Mouse (Mus musculus) CH12.LX (cell line): Measurements from ENCODE around the gene Card11.
A peak's percentile ranks its signal among the peaks of the same experiment; 100 is the strongest.

Source experiments
- CHD1 ChIP-seq: IDR thresholded peaks from 2 replicates; pipeline ENCODE4 v1.6.1; 2012; ENCODE audit warnings: low read depth, low read length, improper control_type of control experiment, inconsistent platforms
- CHD2 ChIP-seq: IDR thresholded peaks from 2 replicates; pipeline ENCODE4 v1.6.1; 2011; ENCODE audit warnings: low read length, improper control_type of control experiment
- CTCF ChIP-seq, 2 experiments: IDR thresholded peaks in 1 of 2; conservative IDR thresholded peaks in 1 of 2; 2 replicates each; pipeline ENCODE4 v1.5.1; 2011 to 2012; ENCODE audit warnings: low read depth in 2 of 2, low read length in 2 of 2, improper control_type of control experiment in 1 of 2, inconsistent platforms in 1 of 2, mild to moderate bottlenecking in 1 of 2, moderate library complexity in 1 of 2
- ELF1 ChIP-seq: IDR thresholded peaks from 2 replicates; pipeline ENCODE4 v1.6.1; 2014; ENCODE audit warnings: low read depth, mild to moderate bottlenecking, inconsistent platforms, low read length, improper control_type of control experiment
- EP300 ChIP-seq: IDR thresholded peaks from 2 replicates; pipeline ENCODE4 v1.6.1; 2011; ENCODE audit warnings: low read length, improper control_type of control experiment
- NRF1 ChIP-seq: IDR thresholded peaks from 2 replicates; pipeline ENCODE4 v1.6.1; 2014; ENCODE audit warnings: low read depth, mild to moderate bottlenecking, inconsistent platforms, low read length, improper control_type of control experiment, moderate library complexity
- POLR2A ChIP-seq: IDR thresholded peaks from 2 replicates; pipeline ENCODE4 v1.6.1; 2011; ENCODE audit warnings: low read depth, mild to moderate bottlenecking, improper control_type of control experiment, low read length
- SMC3 ChIP-seq: IDR thresholded peaks from 2 replicates; pipeline ENCODE4 v1.6.1; 2011; ENCODE audit warnings: low read depth, low read length, improper control_type of control experiment
- TCF12 ChIP-seq: IDR thresholded peaks from 2 replicates; pipeline ENCODE4 v1.6.1; 2014; ENCODE audit warnings: low read depth, mild to moderate bottlenecking, inconsistent platforms, low read length, improper control_type of control experiment
- USF2 ChIP-seq: conservative IDR thresholded peaks from 2 replicates; pipeline ENCODE4 v1.6.1; 2011; ENCODE audit warnings: low read depth, low read length, improper control_type of control experiment
- ZC3H11A ChIP-seq: IDR thresholded peaks from 2 replicates; pipeline ENCODE4 v1.6.1; 2012; ENCODE audit warnings: low read depth, mild to moderate bottlenecking, inconsistent platforms, low read length, improper control_type of control experiment
- ZKSCAN1 ChIP-seq: IDR thresholded peaks from 2 replicates; pipeline ENCODE4 v1.6.1; 2012; ENCODE audit warnings: low read depth, inconsistent platforms, low read length, improper control_type of control experiment, borderline replicate concordance
- ZNF384 ChIP-seq: IDR thresholded peaks from 2 replicates; pipeline ENCODE4 v1.6.1; 2012; ENCODE audit warnings: low read depth, low read length, improper control_type of control experiment, inconsistent platforms

DNA sequence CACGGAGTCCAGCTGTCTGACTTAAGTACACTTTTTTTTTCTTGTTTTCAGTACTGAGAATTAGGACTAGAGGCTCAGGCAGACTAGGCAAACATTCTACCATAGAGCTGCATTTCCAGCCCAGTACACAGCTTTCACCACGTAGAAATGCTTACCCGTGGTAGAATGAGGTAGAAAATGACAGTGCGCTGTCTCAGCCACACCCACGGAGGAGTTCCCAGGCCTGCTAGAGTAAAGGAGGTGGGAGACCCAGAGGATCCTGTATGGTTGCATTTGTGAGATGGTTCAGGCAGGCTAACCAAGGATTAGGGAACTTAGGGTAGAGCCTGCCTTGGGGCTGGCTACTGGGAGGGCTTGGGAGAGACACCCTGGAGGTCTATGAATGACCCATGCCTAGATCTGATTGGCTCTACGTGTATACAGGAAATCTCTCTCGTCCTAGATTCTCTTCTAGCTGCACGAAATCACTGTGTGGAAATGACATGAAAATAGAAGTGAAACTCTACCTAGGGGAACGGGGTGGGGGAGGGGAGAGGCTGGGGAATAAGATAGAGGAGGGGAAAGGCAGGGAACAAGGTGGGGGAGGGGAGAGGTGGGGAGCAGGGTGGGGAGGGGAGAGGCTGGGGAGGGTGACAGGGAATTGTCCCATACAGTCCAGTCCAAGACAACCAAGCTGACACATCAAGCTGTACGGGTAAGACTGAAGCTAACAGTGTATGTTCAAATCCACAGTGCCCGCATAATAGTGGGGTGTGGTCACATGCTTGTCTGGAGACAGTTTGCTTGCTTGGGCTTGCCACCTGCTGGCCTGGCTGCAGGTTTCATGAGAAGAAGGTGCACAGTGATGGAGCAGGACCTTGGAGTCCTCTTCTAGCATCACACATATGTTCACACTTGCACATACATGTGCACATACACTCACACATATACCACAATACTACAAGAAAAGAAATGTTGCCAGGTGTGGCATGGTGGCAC is 8.0 kb downstream of the Card11 start:
- peak; percentile 61 for TF ChIP-seq SMC3
- peak in 1 of 2 experiments; percentile 62; a peak in 2 of 4 replicates for TF ChIP-seq CTCF (conservative IDR thresholded peaks at IDR 0.05 in 1 of 2, IDR thresholded peaks at IDR 0.05 in 1 of 2; ENCODE audit: low read depth in 2 of 2, low read length in 2 of 2)
- TF ChIP-seq USF2 = no peak
- TF ChIP-seq TCF12 = peak; percentile 48; the same call in 1 of the 2 replicates
- TF ChIP-seq POLR2A = 0 out of 2 replicates have a peak, but pooled peaks have one; percentile 24
- no peak; the same call in 1 of the 2 replicates for TF ChIP-seq EP300
- TF ChIP-seq ZC3H11A = no peak
- TF ChIP-seq NRF1 = no peak
- peak; percentile 70 for TF ChIP-seq CHD2
- TF ChIP-seq ZKSCAN1 = no peak
- TF ChIP-seq ZNF384 = peak; percentile 10; the same call in 1 of the 2 replicates
- TF ChIP-seq ELF1 = no peak
- TF ChIP-seq CHD1 = no peak
